Mouse (Mus musculus) liver, embryonic 14.5 days (tissue): ENCODE data around the gene Gas2. TPM values are rescaled to one million over a fixed set of nuclear protein-coding genes. Genes with fewer than 3 reads are reported as not detected.

ENCODE experiments used
- ATAC-seq: fragments of 200-750 bp; cut with Nextera tagmentation; 2 replicates; pipeline ENCODE4 v1.8.0; 2017; ENCODE audit warnings: moderate number of reproducible peaks, mild to moderate bottlenecking, moderate library complexity; ENCODE audit not compliant: insufficient read depth
- DNase-seq, 3 experiments: peaks; one replicate each; pipeline ENCODE4 v3.0.0-alpha.2; 2012 to 2013; ENCODE audit warnings: low read depth in 3 of 3, low spot score in 3 of 3
- H3K27ac ChIP-seq: fragments of 300-500 bp; sonication (generic); 2 replicates; pipeline ENCODE4 v1.5.1; 2014; ENCODE audit warnings: moderate library complexity, mild to moderate bottlenecking, control low read depth, inconsistent platforms
- H3K27me3 ChIP-seq: fragments of 300-500 bp; sonication (generic); 2 replicates; pipeline ENCODE4 v1.6.1; 2014; ENCODE audit warnings: mild to moderate bottlenecking, low read length, moderate library complexity; ENCODE audit not compliant: control insufficient read depth, insufficient read depth
- H3K36me3 ChIP-seq: fragments of 300-500 bp; sonication (generic); replicated peaks from 2 replicates; pipeline ENCODE4 v1.6.1; 2014; ENCODE audit warnings: low read depth; ENCODE audit not compliant: control insufficient read depth, insufficient read depth
- H3K4me1 ChIP-seq, 2 experiments: fragments of 200-500 bp in 1 of 2; fragments of 300-500 bp in 1 of 2; sonication (generic) in 1 of 2; replicated peaks; 2 replicates each; pipeline ENCODE4 v1.6.1; 2012 to 2014; ENCODE audit warnings: antibody characterized with exemption in 1 of 2, inconsistent platforms in 1 of 2, low read length in 1 of 2; ENCODE audit not compliant: control insufficient read depth in 2 of 2, insufficient read depth in 2 of 2
- H3K4me2 ChIP-seq: fragments of 300-500 bp; sonication (generic); 2 replicates; pipeline ENCODE4 v1.6.1; 2014; ENCODE audit warnings: low read depth, mild to moderate bottlenecking, control low read depth, moderate library complexity
- H3K4me3 ChIP-seq, 2 experiments: fragments of 200-500 bp in 1 of 2; fragments of 300-500 bp in 1 of 2; sonication (generic) in 1 of 2; 2 replicates each; pipeline ENCODE4 v1.5.1; 2012 to 2014; ENCODE audit warnings: low read depth in 2 of 2, low read length in 2 of 2, mild to moderate bottlenecking in 2 of 2, control low read depth in 1 of 2, inconsistent platforms in 1 of 2, moderate library complexity in 1 of 2; ENCODE audit not compliant: insufficient read depth in 1 of 2
- H3K9ac ChIP-seq: fragments of 300-500 bp; sonication (generic); replicated peaks from 2 replicates; pipeline ENCODE4 v1.6.1; 2014; ENCODE audit warnings: mild to moderate bottlenecking, control low read depth, moderate library complexity
- H3K9me3 ChIP-seq: fragments of 300-500 bp; sonication (generic); 2 replicates; pipeline ENCODE4 v1.6.1; 2016; ENCODE audit warnings: low read length, mixed read lengths; ENCODE audit not compliant: control insufficient read depth
- CTCF ChIP-seq: IDR thresholded peaks from 2 replicates; pipeline ENCODE4 v1.5.1; 2016; ENCODE audit warnings: antibody characterized with exemption, low read depth, control low read depth
- EP300 ChIP-seq: IDR thresholded peaks from 2 replicates; pipeline ENCODE4 v1.6.1; 2016; ENCODE audit warnings: antibody characterized with exemption, low read depth
- WGBS: fragments of 180-500 bp; shearing (Covaris S2); extraction: QIAGEN DNeasy Blood & Tissue Kit; methylation state at CpG from one replicate; pipeline ENCODE4 v1.1.7; 2014; ENCODE audit not compliant: insufficient replicate concordance; 5-methylcytosine and 5-hydroxymethylcytosine counted together
- polyA plus RNA-seq, 2 experiments: library from polyadenylated mRNA; depleted of rRNA in 1 of 2; stranded (reverse) in 1 of 2; unstranded in 1 of 2; fragments of >200 nt; fragmentation: Nextera tagmentation in 1 of 2; extraction: Ambion mirVana in 1 of 2; gene quantifications; 2 replicates each; pipeline versions ENCODE4 v1.2.1 to v1.2.3; 2012 to 2014

Gas2 gene
- polyA plus RNA-seq, 2 experiments: 2.8 to 4.9 TPM

- TF ChIP-seq EP300 (no peak), CTCF (no peak)
- WGBS: 55% methylated on average over 1 of the region's 1 CpGs
- Histone ChIP-seq H3K9ac (no peak overlapping the region), H3K4me1 (peaks cover 5 to 7% of the 10 kb centered on the region in 2 experiments), H3K9me3 (no peaks in the 10 kb centered on the region), H3K4me2 (no peak overlapping the region), H3K27ac (no peak overlapping the region), H3K27me3 (no peaks in the 10 kb centered on the region), H3K4me3 (no peak overlapping the region), H3K36me3 (peaks cover 2% of the 10 kb centered on the region; the same call in 1 of the 2 replicates)
- no peak for DNase-seq
- no peak for ATAC-seq
Observed at GRCm38 (mm10) chr7:51867983-51868382, 6.2 kb downstream of the Gas2 start.

- TF ChIP-seq CTCF (no peak), EP300 (no peak)
- no peaks in the 10 kb centered on the region for H3K27me3 ChIP-seq
- DNase-seq (no peak), ATAC-seq (no peak)
- H3K36me3 ChIP-seq: no peaks in the 10 kb centered on the region; the same call in 1 of the 2 replicates
- no peaks in the 10 kb centered on the region for H3K9me3 ChIP-seq
- H3K4me2 ChIP-seq: no peak overlapping the region
- no peak overlapping the region for H3K9ac ChIP-seq
- H3K4me1 ChIP-seq: no peaks in the 10 kb centered on the region
- WGBS: 50% methylated on average over 1 of the region's 1 CpGs
- H3K27ac ChIP-seq: no peak overlapping the region
- no peak overlapping the region for H3K4me3 ChIP-seq
Observed at GRCm38 (mm10) chr7:51872041-51872440, 10.2 kb downstream of the Gas2 start.

- H3K4me1 ChIP-seq: no peaks in the 10 kb centered on the region
- H3K27me3 ChIP-seq: no peaks in the 10 kb centered on the region
- no peak overlapping the region for H3K9ac ChIP-seq
- no peak overlapping the region for H3K27ac ChIP-seq
- no peaks in the 10 kb centered on the region for H3K9me3 ChIP-seq
- H3K4me3 ChIP-seq: no peak overlapping the region
- DNase-seq: no peak
- no peaks in the 10 kb centered on the region; the same call in 1 of the 2 replicates for H3K36me3 ChIP-seq
- TF ChIP-seq EP300: no peak
- no peak for TF ChIP-seq CTCF
- no peak for ATAC-seq
- no peak overlapping the region for H3K4me2 ChIP-seq
Observed at GRCm38 (mm10) chr7:51872597-51872996, 10.8 kb downstream of the Gas2 start.

- ATAC-seq (no peak), DNase-seq (no peak)
- Histone ChIP-seq H3K9ac (no peak overlapping the region), H3K27me3 (no peaks in the 10 kb centered on the region; the same call in 1 of the 2 replicates), H3K27ac (no peak overlapping the region), H3K4me1 (peaks cover 0 to 2% of the 10 kb centered on the region in 2 experiments; a peak in 1 of 4 replicates), H3K4me2 (no peak overlapping the region), H3K36me3 (no peaks in the 10 kb centered on the region), H3K4me3 (no peak overlapping the region), H3K9me3 (no peaks in the 10 kb centered on the region)
- TF ChIP-seq EP300 (no peak), CTCF (no peak)
Observed at GRCm38 (mm10) chr7:51876316-51876715, 14.5 kb downstream of the Gas2 start.

GRCm38 (mm10) chr7:51878730-51879129 lies 16.9 kb downstream of the Gas2 start:
- DNase-seq (no peak), ATAC-seq (no peak)
- Histone ChIP-seq H3K4me3 (peak overlapping the region; percentile 12 to 33; a peak in 3 of 4 replicates), H3K4me2 (peak overlapping the region; percentile 61), H3K36me3 (no peaks in the 10 kb centered on the region), H3K27ac (no peak overlapping the region), H3K4me1 (peaks cover 0 to 2% of the 10 kb centered on the region in 2 experiments; a peak in 1 of 4 replicates), H3K27me3 (no peaks in the 10 kb centered on the region; the same call in 1 of the 2 replicates), H3K9ac (peak overlapping the region; percentile 31; the same call in 1 of the 2 replicates), H3K9me3 (no peaks in the 10 kb centered on the region)
- WGBS: 4% methylated on average over 8 of the region's 8 CpGs
- TF ChIP-seq CTCF: no peak
- no peak for TF ChIP-seq EP300
